Mouse (Mus musculus) E14TG2a.4 (cell line): Measurements from ENCODE around the gene Bcar1.
A peak's percentile ranks its signal among the peaks of the same experiment; 100 is the strongest.

Experiments used
- CTCF ChIP-seq: conservative IDR thresholded peaks from 2 replicates; pipeline ENCODE4 v1.5.1; 2014; ENCODE audit warnings: low read length
- NANOG ChIP-seq: IDR thresholded peaks from 2 replicates; pipeline ENCODE4 v1.6.1; 2014; ENCODE audit warnings: borderline replicate concordance, low read length, mixed read lengths
- POU5F1 ChIP-seq: IDR thresholded peaks from 2 replicates; pipeline ENCODE4 v1.6.1; 2014; ENCODE audit warnings: low read length, borderline replicate concordance

GRCm38 (mm10) chr8:111676237-111676636, 67.4 kb downstream of the Bcar1 start:
- TF ChIP-seq CTCF (peak; percentile 85), POU5F1 (no peak), NANOG (no peak)
